Mouse (Mus musculus) stomach, postnatal 0 days (tissue): ENCODE measurements around the gene Il1rn.
A peak's percentile ranks its signal among the peaks of the same experiment; 100 is the strongest.

ENCODE experiments used
- CTCF ChIP-seq: IDR thresholded peaks from 2 replicates; pipeline ENCODE4 v1.5.1; 2016; ENCODE audit warnings: antibody characterized with exemption, low read depth, mild to moderate bottlenecking, moderate library complexity
- EP300 ChIP-seq: optimal IDR thresholded peaks from 2 replicates; pipeline ENCODE3; 2016; ENCODE audit warnings: antibody characterized with exemption

DNA sequence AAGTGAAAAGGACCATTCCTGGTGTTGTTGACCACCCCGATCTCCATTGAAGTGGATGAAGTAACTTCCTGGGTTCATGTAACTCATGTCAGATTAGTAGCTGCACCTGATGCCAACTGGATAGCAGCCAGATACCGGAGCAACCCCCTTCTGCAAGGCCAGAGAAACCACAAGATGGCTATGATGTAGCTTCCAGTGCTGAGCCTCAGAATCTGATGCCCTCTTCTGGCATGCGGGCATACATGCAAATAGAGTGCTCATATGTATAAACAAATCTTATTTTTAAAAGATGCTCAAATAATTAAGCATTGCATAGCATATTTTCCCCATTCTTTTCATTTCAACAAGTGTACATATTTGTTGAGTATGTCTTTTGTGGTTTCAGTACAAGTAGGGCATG, 27.2 kb downstream of the Il1rn start:
- peak; percentile 38 for TF ChIP-seq CTCF
- no peak for TF ChIP-seq EP300
